Mouse (Mus musculus) testis, postnatal 10 days (tissue): ENCODE results near the gene Ddhd1.

ENCODE experiments used
- DNase-seq: peaks from one replicate; pipeline ENCODE4 v3.0.0; 2021; ENCODE audit warnings: low spot score

The Ddhd1 gene

GRCm38 (mm10) chr14:45657641-45658611 lies at the start of gene Ddhd1:
TSS of gene Ddhd1 (minus strand) at chr14:45658143.
- peak; percentile 91 for DNase-seq

GRCm38 (mm10) chr14:45707176-45707910 lies 49.4 kb upstream of the Ddhd1 start:
- no peak for DNase-seq

DNA sequence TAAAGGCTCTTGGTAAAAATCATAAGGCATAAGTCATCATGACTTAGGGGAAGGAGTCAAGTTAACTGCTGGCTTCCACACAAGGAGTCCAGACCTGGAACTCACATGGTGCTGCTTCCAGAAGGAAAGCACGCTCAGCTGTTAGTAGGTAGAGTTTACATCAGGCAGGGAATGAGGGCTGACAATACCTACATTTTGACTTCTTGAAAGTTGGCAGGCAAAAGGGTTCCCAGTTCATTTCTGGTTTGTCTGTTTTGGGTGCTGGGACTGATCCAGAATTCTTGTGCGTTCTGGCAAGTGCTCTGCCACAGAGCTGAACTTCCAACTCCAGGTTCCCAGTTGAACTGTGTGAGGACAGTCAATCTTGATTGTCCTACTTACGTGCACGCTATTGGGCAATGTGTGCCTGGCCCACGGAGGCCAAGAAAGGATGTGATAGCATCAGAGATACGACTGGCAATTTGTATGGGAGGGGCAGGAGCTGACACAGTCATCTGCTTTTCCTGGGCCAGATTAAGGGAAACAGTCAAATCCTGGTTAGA lies 42.2 kb upstream of the Ddhd1 start:
- no peak for DNase-seq

- DNase-seq = no peak
These were observed 40.9 kb upstream of the Ddhd1 start for GRCm38 (mm10) chr14:45698867-45699266.

DNA sequence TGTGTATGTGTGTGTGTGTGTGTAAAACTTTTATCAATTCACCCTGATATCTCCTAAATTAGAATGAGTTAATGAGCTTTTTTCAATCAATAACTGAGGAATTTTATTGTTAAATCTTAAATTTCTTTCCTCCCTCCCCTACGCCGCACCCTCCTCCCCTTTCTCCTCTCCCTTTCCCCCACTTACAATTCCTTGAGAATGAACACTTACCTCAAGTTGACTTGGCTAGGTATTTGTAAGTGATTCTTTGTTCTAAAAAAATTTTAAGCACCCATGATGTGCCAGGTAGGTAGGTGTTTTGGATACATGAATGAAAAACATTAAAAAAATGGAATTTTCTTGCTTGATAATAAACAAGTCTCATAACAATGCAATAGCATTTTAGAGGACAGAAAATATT lies 38.2 kb upstream of the Ddhd1 start:
- DNase-seq = no peak

DNA sequence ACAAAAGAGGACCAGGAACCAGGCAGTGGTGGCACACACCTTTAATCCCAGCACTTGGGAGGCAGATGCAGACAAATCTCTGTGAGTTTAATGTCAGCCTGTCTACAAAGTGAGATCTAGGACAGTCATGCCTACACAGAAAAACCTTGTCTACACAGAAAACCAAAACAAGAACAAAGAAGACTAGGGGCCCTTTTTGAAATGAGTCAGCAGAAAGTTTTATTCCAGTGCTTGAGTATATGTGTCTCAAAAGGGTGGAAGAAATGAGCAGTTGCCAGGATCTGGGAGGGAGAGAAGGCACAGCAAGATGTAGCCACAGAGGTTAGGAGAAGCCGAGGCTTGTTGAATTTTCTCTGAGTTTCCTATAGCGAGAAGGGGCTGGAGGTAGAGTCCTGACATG lies 35.9 kb upstream of the Ddhd1 start:
- DNase-seq = no peak

GRCm38 (mm10) chr14:45690520-45691246 lies 32.7 kb upstream of the Ddhd1 start:
- peak; percentile 54 for DNase-seq

- no peak for DNase-seq
These were observed 27.4 kb upstream of the Ddhd1 start for GRCm38 (mm10) chr14:45685313-45685712.

- DNase-seq = no peak
These were observed 18.8 kb upstream of the Ddhd1 start for GRCm38 (mm10) chr14:45676722-45677121.

DNA sequence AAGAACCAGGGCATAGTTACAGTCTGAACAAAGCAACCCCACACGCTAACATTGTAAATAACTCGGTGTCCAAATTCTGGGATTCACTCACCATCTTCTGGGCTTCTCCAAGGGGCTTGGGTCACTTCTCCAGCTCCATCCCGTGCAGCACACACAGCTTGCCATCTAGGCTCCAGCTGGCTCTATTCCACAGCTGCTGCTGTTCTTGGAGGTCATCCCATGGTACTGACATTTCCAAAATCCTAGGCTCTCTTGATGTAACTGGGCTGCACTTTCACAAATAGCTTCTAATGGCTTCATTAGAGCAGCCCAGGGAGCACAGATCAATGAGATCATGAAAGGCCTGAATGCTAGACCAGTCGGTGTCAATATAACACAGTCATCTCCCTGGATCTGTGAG lies 10.4 kb upstream of the Ddhd1 start:
- no peak for DNase-seq

DNA sequence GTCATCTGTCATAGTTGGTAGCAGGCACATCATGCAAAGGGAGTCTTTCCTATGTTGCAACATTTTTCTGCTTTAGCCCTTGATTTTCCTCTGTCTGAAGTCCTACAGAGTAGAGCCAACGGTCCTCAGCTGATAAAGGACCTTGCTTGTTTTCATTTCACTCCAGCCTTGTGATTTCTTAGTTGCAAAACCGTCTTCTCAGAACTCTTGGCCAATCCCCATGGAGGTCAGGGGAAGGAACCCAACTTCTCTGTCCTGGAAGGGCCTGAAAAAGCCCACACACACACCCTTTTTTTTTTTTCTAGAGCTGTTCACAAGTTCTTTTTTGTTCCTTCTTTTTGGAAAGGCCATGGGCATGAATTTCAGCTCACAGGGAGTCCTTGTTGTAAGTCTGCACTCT lies 9.3 kb upstream of the Ddhd1 start:
- DNase-seq = no peak

DNA sequence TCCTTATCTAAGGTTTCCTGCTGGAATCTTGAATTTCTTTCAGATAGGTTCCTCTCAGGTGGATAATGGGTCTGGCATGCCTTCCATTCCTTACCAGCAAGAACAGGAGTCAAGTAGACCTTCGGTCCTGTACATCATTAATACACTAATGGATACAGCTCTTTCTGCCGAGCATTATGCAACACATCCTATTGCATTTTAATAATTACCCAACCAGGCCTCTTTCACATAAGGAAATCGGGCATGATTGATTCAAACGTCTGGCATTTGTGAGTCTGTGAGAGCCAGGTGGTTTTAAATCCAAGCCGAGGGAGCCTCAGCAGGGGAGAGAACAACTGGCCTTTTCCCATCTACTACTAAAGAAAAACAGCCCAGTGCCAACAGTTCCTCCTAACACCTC lies 3.6 kb upstream of the Ddhd1 start:
- no peak for DNase-seq

DNA sequence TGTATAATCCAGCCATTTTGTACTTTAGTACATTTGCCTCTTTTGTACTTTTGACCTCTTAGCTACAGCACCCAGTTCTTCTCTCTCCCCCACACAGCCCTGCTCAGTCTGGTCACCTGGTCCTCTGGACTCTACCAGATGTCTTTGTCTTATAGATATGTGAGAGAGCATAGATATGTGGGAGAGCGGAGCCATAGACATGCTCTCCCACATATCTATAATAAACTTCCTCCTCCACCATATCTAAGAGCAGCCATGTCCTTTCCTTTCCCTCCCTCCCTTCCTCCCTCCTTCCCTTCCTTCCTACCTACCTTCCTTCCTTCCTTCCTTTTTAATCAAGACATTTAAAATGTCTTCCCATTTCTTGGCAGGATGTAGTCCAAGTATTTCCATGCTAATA lies 2.4 kb upstream of the Ddhd1 start:
- no peak for DNase-seq

DNA sequence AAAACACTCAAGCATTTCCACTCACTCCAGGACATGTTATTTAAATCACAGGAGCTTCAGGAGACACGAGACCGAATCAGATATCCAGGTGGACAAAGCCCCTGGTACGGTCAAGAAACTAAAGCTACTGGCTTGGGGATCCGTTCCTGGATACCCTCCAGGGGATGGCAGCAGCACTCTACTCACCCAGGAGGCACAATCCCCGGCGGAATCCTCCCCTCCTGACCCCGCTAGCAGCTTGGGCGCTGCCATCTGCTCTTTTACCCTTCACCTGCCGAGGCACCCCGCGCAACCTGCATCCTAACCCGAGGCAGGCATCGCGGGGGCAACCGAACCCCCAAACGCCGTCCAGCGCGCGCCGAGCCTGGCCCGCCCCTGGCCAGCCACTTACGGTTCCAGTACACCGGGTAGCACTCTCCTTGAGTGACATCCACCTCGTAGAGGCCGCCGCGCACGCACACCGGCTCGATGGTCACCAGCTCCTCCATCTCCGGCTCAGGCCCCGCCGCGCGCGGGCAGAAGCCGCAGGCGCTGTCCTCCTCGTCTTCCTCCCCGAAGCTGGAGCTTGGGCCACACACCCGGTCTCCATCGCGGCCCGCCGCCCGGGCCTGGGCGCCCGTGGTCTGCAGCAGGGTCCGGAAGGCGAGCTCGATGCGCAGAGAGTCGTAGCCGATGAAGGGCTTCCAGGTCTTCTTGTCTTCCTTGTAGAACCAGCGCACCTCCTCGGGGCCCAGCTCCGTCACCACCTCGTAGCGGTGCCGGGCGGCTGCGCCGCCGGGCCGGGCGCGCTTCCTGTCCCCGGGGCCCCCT lies 907 bp downstream of the Ddhd1 start:
- peak; percentile 66 for DNase-seq

DNA sequence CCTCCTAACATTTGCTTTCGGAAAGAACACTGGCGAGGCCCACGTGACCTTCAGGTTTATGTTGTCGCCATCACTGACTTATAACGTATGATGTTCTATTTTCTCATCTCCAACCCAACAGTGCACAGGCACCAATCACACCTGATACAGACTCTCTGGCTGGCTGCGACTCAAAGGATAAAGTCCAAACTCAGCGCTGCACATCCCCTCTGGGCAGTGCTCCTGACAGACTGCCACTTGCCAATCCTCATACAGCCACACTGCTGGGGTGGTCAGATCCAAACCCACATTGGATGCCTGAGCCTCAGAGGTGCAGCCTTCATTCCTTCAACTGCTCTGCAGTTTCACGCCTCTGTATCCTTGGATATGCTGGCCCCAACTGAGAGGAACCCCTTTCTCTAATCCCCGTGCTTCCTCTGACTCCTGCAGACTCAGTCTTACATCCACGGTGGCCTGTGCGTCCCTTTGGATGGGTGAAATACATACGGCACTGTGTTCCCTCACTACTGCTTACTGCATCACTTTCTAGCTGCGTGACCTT lies 3.0 kb downstream of the Ddhd1 start:
- DNase-seq = no peak

DNA sequence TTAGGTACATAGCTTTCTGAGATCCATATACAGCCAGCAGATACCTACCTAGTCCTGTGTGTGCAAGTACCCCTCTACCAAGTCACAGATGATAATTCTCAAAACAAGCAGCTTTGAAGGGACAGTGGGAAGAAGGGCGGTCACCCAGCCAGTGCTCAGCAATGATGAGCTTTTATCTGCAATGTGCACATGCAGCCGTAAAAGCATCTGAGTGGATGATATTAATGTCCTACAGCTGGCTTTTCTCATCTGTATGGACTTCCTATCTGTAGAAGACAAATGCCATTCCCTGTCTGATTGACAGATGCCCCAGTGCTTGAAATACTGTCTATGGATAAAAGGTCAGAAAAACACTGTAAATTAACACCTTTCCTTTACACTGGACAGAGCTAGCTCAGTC lies 4.2 kb downstream of the Ddhd1 start:
- no peak for DNase-seq

- DNase-seq = no peak
These were observed 8.7 kb downstream of the Ddhd1 start for GRCm38 (mm10) chr14:45648999-45649818.

GRCm38 (mm10) chr14:45648144-45648543 lies 9.8 kb downstream of the Ddhd1 start:
- no peak for DNase-seq

DNA sequence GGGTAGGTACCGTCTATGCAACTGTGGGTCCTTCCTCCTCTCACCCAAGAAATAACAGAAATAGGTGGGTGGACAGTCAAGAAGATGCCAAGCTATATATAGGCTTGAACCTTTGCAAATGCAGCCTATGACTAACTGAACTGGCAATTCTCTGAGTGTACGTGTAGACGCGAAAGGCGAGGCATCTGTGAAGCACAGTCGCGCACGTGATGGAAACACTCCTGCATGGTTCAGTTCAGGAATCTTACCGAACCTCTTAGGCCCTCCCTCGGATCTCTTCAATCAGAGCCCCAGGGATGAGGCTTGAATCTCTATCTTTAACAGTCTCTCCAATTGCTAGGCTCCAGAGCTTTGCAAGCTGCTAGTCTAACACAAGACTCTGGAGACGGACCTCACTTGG lies 10.3 kb downstream of the Ddhd1 start:
- no peak for DNase-seq

- DNase-seq = no peak
These were observed 10.8 kb downstream of the Ddhd1 start for GRCm38 (mm10) chr14:45647175-45647574.
